ENCODE assay signal across 15 mouse cellular contexts in the genomic region with DNA sequence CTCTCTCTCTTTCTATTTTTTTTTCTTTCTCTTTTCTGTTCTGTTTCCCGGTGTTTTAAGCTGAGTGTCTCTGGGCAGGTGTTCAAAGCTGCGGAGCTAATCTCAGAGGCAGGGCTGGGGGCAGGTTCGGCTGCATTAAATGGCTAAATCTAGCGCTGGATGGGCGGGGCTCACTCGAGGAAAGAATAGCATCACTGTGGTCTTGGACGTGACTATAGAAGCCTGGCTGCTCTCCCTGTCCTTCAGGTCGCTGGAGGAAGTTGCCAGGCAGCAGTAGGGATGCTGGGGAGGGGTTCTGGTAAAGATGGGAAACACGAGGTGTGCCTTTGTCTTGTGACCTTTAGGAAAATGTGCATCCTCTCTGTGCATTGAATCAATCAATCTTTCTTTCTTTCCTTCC.
DNase-seq lines count a peak whose midpoint lies in the region; ATAC-seq lines count a peak whose summit lies in the region.
"Had no signal": no experiment of that assay in that cellular context is flagged by ENCODE, and none has a peak within 500 bp of the region (broad histone marks: within the 10 kb centered on the region; RNA-seq: fewer than 3 reads in every experiment).

No protein-coding gene starts in this region.

- no peaks in the 10 kb centered on the region for H3K9me3 ChIP-seq in heart, embryonic 11.5 days (replicated peaks; ENCODE audit: control insufficient read depth, low read length)
- H3K9me3 ChIP-seq in forebrain, embryonic 15.5 days, result no peaks in the 10 kb centered on the region
- no peaks in the 10 kb centered on the region for H3K9me3 ChIP-seq in hindbrain, embryonic 14.5 days (ENCODE audit: control insufficient read depth, low read length)
- H3K9me3 ChIP-seq: liver, embryonic 12.5 days; neural tube, embryonic 15.5 days had no signal

- peaks cover 11% of the 10 kb centered on the region; the same call in 1 of the 2 replicates for H3K4me1 ChIP-seq in heart, embryonic 11.5 days (ENCODE audit: control insufficient read depth, insufficient read depth, low read length)
- peaks cover 6% of the 10 kb centered on the region; the same call in 1 of the 2 replicates for H3K4me1 ChIP-seq in forebrain, embryonic 15.5 days
- H3K4me1 ChIP-seq in hindbrain, embryonic 14.5 days (replicated peaks; ENCODE audit: control insufficient read depth, insufficient read depth, low read length), result no peaks in the 10 kb centered on the region
- H3K4me1 ChIP-seq: liver, embryonic 12.5 days had no signal

- intact Hi-C loops in heart, postnatal 25 days (cut with DNase I), result loop anchor here (5.0 kb wide), 1 partner anchor 85 kb away; no protein-coding TSS in a partner anchor

- H3K4me2 ChIP-seq in heart, embryonic 11.5 days, result no peak overlapping the region
- no peak overlapping the region for H3K4me2 ChIP-seq in forebrain, embryonic 15.5 days (replicated peaks)
- H3K4me2 ChIP-seq in hindbrain, embryonic 14.5 days (replicated peaks), result no peak overlapping the region
- H3K4me2 ChIP-seq: liver, embryonic 12.5 days; neural tube, embryonic 15.5 days had no signal

- 41% methylated on average over 9 of the region's 9 CpGs for WGBS in heart, embryonic 11.5 days (ENCODE audit: insufficient replicate concordance)
- 17% methylated on average over 9 of the region's 9 CpGs for WGBS in forebrain, embryonic 15.5 days
- WGBS in hindbrain, embryonic 14.5 days, result 25% methylated on average over 9 of the region's 9 CpGs

- no peak overlapping the region for H3K4me3 ChIP-seq in heart, embryonic 11.5 days (ENCODE audit: low read depth, low read length)
- no peak overlapping the region for H3K4me3 ChIP-seq in forebrain, embryonic 15.5 days
- H3K4me3 ChIP-seq in hindbrain, embryonic 14.5 days (replicated peaks; ENCODE audit: low read length), result no peak overlapping the region
- H3K4me3 ChIP-seq: erythroblast, embryonic 14.5 days; liver, embryonic 12.5 days; neural tube, embryonic 15.5 days had no signal

- ATAC-seq in heart, embryonic 11.5 days (replicated peaks; ENCODE audit: insufficient number of reproducible peaks, low FRiP score, low TSS enrichment), result no peak
- ATAC-seq in forebrain, embryonic 15.5 days (replicated peaks), result no peak
- ATAC-seq in hindbrain, embryonic 14.5 days (ENCODE audit: low FRiP score), result no peak
- ATAC-seq: liver, embryonic 12.5 days had no signal

- H3K9ac ChIP-seq in heart, embryonic 11.5 days (ENCODE audit: low read depth, low read length), result 0 out of 2 replicates have a peak overlapping the region, but pooled peaks have one; percentile 5
- H3K9ac ChIP-seq in forebrain, embryonic 15.5 days (replicated peaks), result no peak overlapping the region
- H3K9ac ChIP-seq in hindbrain, embryonic 14.5 days, result no peak overlapping the region
- H3K9ac ChIP-seq: liver, embryonic 12.5 days; neural tube, embryonic 15.5 days had no signal

- H3K36me3 ChIP-seq in heart, embryonic 11.5 days (ENCODE audit: control insufficient read depth, insufficient read depth, low read length), result no peaks in the 10 kb centered on the region
- H3K36me3 ChIP-seq in forebrain, embryonic 15.5 days, result no peaks in the 10 kb centered on the region
- H3K36me3 ChIP-seq in hindbrain, embryonic 14.5 days (replicated peaks; ENCODE audit: control insufficient read depth, insufficient read depth), result no peaks in the 10 kb centered on the region
- H3K36me3 ChIP-seq: liver, embryonic 12.5 days; neural tube, embryonic 15.5 days had no signal

- peak; percentile 95 for DNase-seq in heart, adult 11 months
- no peak for DNase-seq in heart, postnatal 25 days (ENCODE audit: low spot score)
- DNase-seq in ZHBTc4 (ENCODE audit: low read depth, low spot score), result peak; percentile 60
- peak; percentile 76 to 77 for DNase-seq in right cerebral cortex, postnatal 10 days (ENCODE audit: low spot score in 2 of 2)
- no peak for DNase-seq in layer of hippocampus, adult 8-10 months (ENCODE audit: low spot score in 2 of 2)
- no peak for DNase-seq in hindbrain, embryonic 14.5 days (ENCODE audit: low spot score)
- DNase-seq: B cell, adult 2 months; kidney, adult 8-10 months; layer of hippocampus, postnatal 36 days; lung, postnatal 10 days had no signal

- peaks cover 4% of the 10 kb centered on the region; the same call in 1 of the 2 replicates for H3K27me3 ChIP-seq in heart, embryonic 11.5 days (ENCODE audit: control insufficient read depth, insufficient read depth, low read length)
- H3K27me3 ChIP-seq in forebrain, embryonic 15.5 days, result no peaks in the 10 kb centered on the region
- H3K27me3 ChIP-seq in hindbrain, embryonic 14.5 days (ENCODE audit: control insufficient read depth, insufficient read depth, low read length), result no peaks in the 10 kb centered on the region
- H3K27me3 ChIP-seq: neural tube, embryonic 15.5 days had no signal

- no peak overlapping the region for H3K27ac ChIP-seq in heart, embryonic 11.5 days (ENCODE audit: low read depth, low read length)
- no peak overlapping the region for H3K27ac ChIP-seq in forebrain, embryonic 15.5 days (replicated peaks)
- H3K27ac ChIP-seq in hindbrain, embryonic 14.5 days, result no peak overlapping the region
- H3K27ac ChIP-seq: liver, embryonic 12.5 days; neural tube, embryonic 15.5 days had no signal

Comparison
In these comparisons a context has a peak if more than half of its experiments do, and no peak if none do; other contexts are left out.
1. DNase-seq: peak in heart, adult 11 months (single experiment), ZHBTc4 (single experiment) and right cerebral cortex, postnatal 10 days (2 of 2); none in heart, postnatal 25 days (single experiment), layer of hippocampus, adult 8-10 months (0 of 2) and hindbrain, embryonic 14.5 days (single experiment).